Mouse (Mus musculus) T-helper 2 cell (primary cell): ENCODE data around the gene Plekhg1.

ENCODE experiments used
- in situ Hi-C: fragments of 300-600 bp; cut with MboI, MseI; formaldehyde crosslinking; loops from one replicate; pipeline ENCODE4 v1.15.1; 2025; ENCODE audit warnings: high pct_unique_total_duplicates

The Plekhg1 gene

DNA sequence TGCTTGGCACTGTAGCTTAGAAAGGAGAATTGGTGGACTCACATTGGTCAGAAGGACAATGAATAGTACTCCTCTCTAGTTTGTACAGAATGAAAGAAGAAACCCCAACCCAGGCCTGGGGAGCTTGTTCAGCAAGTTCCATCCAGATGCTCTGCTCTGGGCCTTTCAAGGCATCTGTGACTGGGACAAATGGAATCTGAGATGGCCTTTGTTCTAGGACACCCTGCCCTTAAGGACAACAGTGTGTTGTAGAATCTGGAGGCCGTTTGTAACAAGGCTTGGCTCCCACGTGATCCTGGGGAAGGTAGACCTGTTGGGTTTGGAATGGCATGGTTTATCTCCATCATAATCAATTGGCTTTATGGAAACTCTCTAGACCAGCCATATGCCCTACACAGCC lies 141.0 kb downstream of the Plekhg1 start:
- in situ Hi-C loops: no loop called here

DNA sequence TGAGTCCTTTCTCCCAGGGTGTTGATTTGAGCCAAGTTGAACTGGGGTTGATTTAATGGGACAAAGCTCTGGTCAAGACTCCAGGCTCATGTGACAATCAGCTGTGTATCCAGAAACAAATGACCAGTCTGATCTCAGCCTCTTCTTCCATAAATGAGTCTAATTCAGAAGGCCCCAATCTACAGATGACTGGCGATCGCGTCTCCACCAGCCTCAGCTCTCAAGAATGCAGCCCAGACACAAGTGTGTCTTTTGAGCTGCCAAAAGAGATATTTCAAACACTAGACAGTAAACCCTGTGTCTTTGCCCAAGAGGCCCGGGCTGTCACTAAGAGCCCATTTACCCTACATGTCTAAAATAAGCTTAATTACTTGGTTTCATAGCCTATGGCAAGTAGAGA lies 148.3 kb downstream of the Plekhg1 start:
- in situ Hi-C loops: no loop called here

DNA sequence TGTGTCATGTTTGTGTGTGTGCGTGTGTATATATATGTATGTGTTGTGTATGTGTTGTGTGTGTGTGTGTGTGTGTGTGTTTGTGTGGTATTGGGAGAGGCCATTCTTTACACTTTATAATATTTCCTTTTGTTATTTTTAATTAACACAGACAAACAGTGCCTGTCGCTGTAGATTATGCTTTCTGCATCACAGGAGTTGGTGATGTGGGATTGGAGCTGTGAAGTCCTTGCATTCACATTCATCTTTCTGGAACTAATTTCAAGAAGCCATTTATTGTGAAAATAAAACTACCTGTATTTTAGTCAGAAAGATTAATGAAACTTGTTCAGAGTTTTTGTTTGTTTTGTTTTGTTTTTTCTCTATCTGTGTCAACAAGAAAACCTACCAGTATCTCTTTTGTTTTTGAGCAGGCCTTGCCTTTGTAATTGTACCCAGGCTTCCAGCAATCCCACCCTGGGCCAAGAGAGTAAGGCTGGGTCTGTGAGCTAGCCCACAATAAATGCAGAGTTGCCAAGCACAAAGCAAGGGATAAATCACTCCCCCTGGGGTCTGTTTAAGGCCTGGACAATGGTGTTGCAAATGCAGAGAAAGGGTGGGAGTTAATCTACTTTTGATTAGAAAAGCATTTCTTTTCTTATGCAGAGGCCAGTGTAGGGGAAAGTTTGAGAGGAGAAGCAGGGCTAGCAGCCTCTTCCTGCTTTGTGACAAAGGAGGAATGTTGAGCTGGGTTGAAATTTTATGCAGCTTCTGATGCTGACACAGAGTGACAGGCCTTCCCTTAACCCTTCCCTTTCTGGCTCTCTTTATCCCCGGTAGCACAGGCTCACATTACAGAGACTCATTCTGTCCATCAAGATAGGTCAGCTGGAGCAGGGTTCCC lies 151.5 kb downstream of the Plekhg1 start:
- in situ Hi-C loops: loop anchor here (10.0 kb wide), 1 partner anchor 627 kb away; the partner anchor contains the start of gene H60c

DNA sequence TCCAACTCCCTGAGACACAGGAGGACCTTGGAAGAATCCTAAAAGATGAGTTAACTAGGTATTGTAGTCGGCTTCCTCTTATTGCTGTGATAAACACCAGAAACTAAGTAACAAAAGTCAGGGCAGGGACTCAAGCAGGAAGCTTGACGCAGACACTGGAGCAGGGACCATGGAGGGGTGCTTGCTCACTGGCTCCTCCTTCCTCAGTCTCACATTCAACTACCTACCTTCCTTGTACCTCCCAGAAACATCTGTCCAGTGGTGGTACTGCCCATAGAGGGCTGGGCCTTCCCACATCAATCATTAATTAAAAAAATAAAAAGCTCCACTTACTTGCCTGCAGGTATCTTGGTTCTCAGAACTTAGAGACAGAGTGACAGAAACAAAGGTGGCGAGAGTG lies 152.2 kb downstream of the Plekhg1 start:
- in situ Hi-C loops: loop anchor here (10.0 kb wide), 1 partner anchor 628 kb away; the partner anchor contains the start of gene H60c

DNA sequence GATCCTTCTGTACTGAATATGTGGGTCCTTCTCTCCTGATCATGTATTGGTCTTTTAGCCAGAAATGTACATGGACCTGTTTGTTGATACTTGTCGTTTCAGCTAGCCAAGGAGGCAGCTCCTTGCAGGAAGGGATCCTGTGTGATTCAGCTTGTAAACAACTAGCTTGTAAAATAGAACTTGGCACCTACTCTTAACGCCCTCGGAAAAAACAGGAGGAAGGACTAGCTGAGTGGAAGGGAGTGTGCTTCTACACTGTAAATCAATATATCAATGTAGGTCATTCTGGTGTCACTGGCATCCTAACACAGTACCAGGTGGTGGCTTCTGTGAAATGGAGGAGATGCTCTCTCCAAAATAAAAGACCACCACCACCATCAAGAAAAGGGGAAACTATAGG lies 157.9 kb downstream of the Plekhg1 start:
- in situ Hi-C loops: loop anchor here (10.0 kb wide), 1 partner anchor 633 kb away; the partner anchor contains the start of gene H60c

DNA sequence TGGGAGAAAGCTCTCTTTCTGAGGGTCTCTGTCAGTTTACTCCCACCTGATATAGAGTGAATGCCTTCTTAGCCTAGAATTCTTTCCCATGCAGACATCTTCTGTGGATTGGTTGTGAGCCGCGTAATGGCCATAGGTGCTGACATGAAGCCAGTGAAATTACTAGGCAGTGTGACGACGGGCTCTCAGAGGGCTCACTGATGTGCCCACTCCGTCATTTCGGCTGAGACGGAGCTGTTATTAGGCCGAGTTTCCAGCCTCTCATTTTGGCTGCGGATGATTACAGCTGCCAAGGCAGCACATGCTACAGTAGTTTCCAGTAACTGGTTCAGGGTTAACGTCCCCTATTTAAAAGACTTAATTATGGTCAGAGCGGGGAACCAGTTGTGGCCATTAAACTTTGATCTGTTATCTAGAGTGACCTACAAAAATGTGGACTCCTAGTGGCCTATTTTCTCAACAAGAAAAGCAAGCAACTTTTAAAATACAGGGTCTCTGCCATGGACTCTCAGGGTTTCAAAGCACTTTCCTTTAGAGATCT lies 160.3 kb downstream of the Plekhg1 start:
- in situ Hi-C loops: no loop called here

DNA sequence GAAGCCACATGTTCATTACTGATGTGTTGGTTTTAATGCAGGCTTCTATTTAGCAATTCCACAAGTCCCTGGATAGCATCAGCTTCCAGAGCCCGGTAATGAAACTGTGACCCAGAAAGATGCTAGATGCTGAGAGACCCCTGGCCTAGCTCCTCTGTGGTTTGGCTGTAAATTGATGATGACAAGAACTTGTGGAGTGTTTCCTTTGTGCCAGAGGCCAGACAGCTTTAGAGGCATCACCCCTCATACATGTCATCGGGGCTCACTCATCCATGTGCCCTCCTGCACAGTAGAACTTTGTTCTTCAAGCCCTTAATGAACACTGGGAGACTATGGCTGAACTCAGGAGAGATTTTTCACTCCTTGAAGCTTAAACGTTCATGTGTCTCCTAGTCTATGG lies 165.6 kb downstream of the Plekhg1 start:
- in situ Hi-C loops: no loop called here

DNA sequence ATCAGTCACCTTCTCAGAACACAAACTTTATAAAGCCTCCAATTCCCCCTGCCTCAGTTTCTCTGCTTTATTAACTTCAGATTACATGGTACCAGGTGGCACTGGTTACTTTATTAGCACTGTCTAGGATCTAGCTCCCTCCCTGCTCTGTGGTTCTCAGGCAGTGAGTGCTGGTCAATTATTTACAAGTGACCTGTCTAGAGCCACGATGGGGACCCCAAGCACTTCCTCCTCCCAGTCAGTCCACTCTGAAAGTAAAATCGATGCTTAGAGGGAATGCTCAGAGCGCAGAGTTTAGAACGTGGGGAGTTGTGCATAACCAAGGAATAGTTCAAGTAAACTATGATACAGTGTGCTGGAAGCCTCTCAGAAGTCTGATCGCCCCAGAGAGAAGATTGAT lies 173.9 kb downstream of the Plekhg1 start:
- in situ Hi-C loops: no loop called here

DNA sequence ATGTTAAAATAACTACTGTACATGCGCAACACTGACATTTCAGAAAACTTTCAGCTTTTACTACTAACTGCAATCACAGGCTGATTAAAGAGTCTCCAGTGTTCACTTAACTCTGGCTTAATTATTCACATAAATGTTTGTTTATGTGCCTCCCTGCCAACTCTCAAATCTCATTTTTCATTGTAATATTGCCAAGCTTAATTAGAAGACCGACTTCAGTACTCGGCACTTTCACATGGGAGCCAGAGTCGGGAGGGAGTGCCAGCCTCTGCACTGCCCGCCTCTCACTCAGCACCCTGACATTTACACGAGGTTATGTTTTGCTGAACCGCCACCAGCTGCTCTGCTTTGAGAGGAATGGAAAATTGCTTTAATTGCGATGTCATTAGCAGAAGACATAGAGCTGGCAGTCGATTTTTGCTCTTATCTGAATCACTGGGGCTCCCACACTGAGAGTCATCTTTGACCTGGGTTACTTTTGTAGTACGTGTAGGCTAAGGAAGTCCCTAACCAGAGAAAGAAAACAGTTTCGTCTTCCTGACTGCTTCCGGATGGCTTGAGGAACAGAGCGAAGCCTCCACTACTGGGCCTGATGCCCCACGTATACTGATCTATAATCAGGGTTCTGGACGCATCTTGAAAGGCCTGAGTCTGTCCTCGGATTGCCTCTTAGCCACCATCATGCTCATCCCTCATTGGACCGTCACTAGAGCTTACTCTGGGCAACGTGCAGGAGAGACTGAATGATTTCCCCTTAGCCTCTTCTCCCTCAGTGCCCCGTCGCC lies 180.4 kb downstream of the Plekhg1 start:
- in situ Hi-C loops: no loop called here

DNA sequence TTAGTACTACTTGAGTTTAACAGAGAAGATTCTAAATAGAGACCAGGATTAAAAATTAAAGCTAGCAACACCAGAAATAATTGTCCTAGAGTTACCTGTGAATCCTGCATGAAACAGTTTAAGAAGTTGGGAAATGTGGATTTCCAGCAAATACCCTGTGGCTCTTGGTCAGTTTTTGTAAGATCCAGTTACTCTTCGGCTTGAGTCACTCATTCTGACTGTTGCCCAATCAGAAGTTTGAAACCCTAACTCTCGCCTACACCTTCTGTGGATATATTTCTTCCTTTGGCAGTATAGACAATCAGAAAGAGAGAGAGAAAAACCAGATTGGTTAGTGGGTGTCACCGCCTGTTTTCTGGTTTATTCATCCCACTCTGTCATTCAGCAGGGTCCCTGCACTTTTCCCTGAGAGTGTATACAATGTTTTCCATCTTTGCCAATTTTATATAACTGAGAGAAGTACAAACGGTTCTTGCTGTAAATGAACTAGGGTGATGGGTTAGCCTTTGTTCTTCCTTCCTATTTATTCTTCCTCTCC lies 187.9 kb downstream of the Plekhg1 start:
- in situ Hi-C loops: no loop called here

DNA sequence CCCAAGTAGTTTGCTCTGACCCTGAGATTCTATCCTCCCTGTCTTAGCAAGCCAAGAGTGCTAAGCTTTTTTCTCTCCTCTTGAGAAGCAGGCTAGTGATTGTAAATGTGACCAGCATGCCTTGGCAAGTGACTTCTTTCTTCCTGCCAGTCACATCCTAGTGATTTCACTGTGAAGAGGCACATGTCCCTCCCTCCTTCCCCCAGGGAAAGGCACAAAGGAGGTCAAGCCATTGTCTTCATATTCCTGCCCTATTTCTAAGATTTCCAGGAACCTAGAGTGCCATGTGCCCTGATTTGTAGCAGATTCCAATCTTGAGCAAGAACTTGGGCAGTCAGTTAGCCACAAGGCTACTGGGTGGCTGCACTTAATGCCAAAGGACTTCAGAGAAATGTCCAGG lies 191.7 kb downstream of the Plekhg1 start:
- in situ Hi-C loops: no loop called here

DNA sequence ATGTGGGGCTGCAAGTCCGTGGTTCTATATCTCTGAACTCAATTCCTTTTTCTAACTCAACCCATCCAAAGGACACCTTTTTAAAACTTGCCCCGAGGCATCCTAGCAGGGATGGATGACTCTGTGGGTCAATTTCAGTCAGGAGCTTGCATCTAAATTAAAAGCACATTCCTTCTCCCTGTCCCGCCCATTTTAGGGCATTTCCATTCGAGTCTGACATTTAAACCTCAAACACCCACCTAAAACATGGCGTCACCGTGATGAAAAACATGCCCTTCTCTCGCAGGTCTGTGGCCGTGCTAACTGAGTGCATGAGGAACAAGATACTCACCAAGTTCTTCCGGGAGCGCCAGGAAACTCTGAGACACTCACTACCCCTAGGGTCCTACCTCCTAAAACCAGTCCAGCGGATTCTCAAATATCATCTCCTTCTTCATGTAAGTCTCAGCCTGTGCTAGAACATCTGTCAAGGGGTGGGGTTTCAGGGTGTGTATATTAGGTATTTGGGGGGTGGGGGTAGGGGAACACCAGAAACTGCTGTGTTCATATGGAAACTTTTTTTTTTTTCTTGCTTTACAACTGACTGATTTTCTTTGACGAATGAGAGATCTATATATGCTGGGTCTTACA lies 193.3 kb downstream of the Plekhg1 start:
- in situ Hi-C loops: no loop called here

DNA sequence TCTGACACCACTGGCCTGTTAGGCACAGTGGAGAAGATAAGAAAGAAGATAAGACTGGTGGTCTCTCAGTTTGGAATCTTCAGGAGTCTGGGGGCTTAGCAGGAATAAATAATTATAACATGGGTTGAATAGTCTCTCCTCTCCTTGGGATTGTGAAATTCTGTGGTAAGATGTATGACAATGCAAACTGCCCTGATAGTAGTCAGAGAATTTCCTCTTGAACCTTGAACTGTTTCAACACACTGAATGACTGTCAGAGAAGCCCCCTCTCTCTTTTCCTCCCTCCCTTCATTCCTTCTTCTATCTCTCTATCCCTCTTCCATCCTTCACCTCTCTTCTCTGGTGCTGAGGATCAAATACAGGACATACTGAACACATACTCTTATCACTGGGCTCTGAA lies 196.7 kb downstream of the Plekhg1 start:
- in situ Hi-C loops: no loop called here

DNA sequence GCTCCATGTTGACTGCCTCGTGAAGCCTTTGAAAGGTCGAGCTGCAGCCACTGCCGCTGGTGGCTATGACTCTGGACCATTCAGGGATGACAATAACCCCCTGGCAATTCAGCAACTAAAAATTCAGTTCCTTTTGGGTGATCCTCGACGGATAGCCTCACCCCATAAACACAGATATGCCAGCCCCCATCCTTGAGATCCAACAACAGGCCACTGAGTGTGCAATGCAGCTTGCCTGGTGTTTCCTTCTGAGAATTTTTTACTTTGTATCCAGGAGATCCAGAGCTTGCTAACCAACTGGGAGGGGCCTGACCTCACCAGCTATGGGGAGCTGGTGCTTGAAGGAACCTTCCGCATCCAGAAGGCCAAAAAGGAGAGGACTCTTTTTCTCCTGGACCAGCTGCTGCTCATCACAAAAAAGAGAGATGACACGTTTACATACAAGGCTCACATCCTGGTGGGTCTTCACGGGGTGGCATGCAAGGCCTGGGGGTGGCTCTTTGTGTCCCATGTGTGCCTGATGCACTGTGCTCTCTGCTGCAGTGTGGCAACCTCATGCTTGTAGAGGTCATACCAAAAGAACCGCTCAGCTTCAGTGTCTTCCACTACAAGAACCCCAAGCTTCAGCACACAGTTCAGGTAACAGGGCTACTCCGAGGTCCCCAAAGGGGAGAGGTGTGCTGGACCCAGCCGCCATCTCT lies 199.9 kb downstream of the Plekhg1 start:
- in situ Hi-C loops: loop anchor here (5.0 kb wide), 2 partner anchors 408 to 593 kb away; no protein-coding TSS in a partner anchor

DNA sequence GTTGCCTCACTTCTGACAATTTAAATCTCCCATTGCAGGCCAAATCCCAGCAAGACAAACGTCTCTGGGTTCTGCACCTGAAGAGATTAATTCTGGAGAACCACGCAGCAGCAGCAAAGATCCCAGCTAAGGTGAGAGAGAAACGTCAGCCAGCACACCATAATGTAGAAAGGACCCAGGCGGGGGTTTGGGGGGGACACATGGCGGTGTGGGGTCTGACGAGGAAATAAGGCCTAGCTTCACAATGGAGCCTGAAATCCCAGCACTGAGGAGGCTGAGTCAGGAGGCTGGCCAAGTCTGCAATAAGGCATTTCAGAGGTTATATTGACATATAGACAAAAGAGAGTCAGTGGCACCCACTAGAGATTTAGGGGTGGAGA lies 200.4 kb downstream of the Plekhg1 start:
- in situ Hi-C loops: loop anchor here (5.0 kb wide), 2 partner anchors 408 to 593 kb away; no protein-coding TSS in a partner anchor

DNA sequence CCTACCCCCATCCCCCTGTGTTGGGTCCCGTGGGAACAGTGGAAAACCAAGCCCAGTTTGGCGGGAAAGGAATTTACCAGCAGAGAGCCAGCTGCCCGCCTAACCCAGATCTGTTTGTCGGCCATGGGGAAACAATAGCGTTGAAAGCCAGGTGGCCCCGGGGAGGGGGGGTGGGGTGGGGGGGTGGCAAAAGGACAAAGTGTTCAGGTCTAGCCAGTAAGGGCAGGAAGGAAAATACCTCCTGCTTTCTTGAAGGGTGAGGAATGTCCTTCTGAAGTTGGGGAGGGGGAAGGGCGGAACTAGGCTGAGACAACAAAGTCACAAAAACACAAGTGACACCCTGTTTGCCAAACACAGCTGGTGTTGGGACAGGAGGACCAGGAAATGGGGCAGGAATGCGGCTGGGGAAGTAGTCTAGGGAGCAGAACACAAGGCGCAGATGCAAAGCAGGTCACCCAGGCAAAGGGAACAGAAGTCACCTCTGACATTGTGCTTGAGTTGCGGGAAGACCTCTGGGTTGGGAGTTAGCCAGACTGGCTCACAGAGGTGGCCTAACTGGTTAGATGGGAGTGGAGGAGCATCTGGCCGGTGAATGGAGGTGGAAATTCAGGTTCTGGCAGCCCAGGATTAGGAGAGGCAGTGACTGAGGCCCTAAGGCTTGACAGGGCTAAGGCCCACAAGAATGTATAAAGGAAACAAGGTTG lies 201.0 kb downstream of the Plekhg1 start:
- in situ Hi-C loops: loop anchor here (5.0 kb wide), 2 partner anchors 409 to 594 kb away; no protein-coding TSS in a partner anchor

DNA sequence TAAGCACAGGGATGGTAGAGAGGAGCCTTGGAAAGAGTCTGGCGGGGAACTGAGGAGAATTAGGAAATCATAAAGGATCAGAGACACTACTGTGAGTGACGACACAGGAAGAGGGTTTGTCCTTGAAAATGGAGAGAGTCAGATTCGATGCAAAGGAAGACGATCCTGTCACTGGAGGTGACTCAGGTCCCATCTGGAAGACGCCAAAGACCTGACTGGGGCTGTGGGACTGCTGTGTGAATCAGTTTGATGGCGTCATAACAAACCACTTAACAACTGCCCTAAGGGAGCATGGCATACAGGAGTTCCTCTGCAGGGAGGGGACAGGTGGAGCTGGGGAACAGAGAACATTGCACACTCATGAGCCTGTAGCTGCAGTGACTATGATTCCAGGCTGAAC lies 202.1 kb downstream of the Plekhg1 start:
- in situ Hi-C loops: loop anchor here (5.0 kb wide), 2 partner anchors 410 to 595 kb away; no protein-coding TSS in a partner anchor

DNA sequence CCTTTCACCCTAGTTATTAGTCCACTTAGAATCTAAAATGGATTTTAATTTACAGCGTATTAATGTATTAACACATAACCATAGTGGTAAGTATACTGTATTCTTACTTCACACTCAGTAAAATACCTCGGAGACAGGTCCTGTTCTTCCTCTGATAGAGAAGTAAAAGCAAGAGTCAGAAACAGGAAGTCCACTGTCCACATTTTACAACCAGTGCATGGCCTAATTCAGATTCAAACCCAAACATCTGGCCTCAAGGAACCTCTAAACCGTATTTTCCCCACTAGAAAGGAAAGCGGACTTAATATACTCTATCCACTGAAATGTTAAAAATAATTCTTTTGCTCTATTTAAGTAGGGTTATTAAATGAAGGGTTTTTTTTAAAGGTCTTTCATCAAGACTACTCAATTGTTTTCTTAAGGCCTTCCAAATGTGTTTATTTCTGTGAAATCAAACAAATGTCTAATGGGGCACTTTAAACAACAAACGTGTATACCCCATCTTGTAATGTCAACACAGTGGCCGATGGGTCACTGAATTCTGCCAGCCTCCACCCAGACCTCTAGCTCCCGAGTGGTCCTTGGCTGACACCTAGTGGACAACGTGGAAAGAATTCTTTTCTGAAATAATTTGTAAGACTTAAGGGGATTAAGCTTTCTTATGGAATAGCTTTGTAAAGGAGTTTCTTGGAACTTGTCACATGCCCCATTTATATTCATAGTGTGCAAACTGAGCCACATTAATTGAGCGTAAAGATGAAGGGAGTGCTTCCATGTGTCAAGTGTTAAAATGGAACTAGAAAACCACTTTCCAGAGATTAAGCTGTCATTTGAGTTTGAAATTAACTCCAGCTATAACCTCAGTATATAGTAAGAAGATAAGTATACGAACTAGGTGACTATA lies 203.6 kb downstream of the Plekhg1 start:
- in situ Hi-C loops: loop anchor here (5.0 kb wide), 2 partner anchors 411 to 596 kb away; no protein-coding TSS in a partner anchor

DNA sequence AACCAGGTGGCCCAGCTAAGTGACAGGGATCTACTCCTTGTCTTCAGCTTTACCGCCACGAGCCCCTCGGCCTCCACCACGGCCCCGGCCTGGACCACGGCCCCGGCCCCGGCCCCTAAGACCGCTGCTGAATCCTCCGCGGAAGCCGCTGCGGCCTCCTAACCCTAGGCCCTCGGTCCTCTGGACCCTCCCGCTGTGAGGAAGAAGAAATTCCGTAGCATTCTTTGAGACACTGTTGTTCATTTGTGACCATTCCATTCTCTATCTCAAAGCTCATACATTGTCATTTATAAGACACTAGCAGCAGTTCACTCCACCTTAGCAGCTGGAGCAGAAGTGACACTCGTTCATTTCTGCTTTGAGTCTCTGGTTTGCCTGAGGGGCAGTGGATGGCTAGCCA lies 206.7 kb downstream of the Plekhg1 start:
- in situ Hi-C loops: no loop called here
